Mouse (Mus musculus): ENCODE measurements around the gene Tmem41b. TPM values are rescaled to one million over a fixed set of nuclear protein-coding genes. Genes with fewer than 3 reads are reported as not detected.
"Not testable (repeated sequence)": the region's sequence is repeated elsewhere in the genome, so short reads cannot be mapped to it uniquely, and the experiment has no call there.

The Tmem41b gene
- polyA plus RNA-seq, 1 experiment from 2014 or later = 65.4 TPM

- peak overlapping the region; percentile 68 for H3K9ac ChIP-seq (ENCODE audit: low read length)
- H3K4me1 ChIP-seq (replicated peaks; ENCODE audit: control insufficient read depth, insufficient read depth, low read length) = peaks cover 10% of the 10 kb centered on the region
- H3K27me3 ChIP-seq (ENCODE audit: control insufficient read depth, insufficient read depth, low read depth, low read length) = no peaks in the 10 kb centered on the region
- H3K9me3 ChIP-seq (ENCODE audit: control insufficient read depth, low read length) = no peaks in the 10 kb centered on the region
- H3K36me3 ChIP-seq (ENCODE audit: control insufficient read depth, insufficient read depth, low read length) = peaks cover 3% of the 10 kb centered on the region; the same call in 1 of the 2 replicates
- H3K4me2 ChIP-seq (ENCODE audit: low read depth, low read length) = peak overlapping the region; percentile 71
- ATAC-seq (ENCODE audit: low read depth) = peak; percentile 99
- peak overlapping the region; percentile 71 for H3K4me3 ChIP-seq (ENCODE audit: low read length)
- under 1% methylated on average over 43 of the region's 43 CpGs for WGBS
- H3K27ac ChIP-seq (ENCODE audit: low read length) = peak overlapping the region; percentile 84
Observed at GRCm38 (mm10) chr7:109986133-109986669, 528 bp downstream of the Tmem41b start.

GRCm38 (mm10) chr7:109985661-109986132, 1.0 kb downstream of the Tmem41b start:
- peak overlapping the region; percentile 68 for H3K9ac ChIP-seq (ENCODE audit: low read length)
- peak overlapping the region; percentile 51 for H3K27ac ChIP-seq (ENCODE audit: low read length)
- H3K36me3 ChIP-seq (ENCODE audit: control insufficient read depth, insufficient read depth, low read length) = peaks cover 4% of the 10 kb centered on the region; the same call in 1 of the 2 replicates
- no peak; the same call in 1 of the 2 replicates for ATAC-seq (ENCODE audit: low read depth)
- WGBS = 0% methylated on average over 27 of the region's 27 CpGs
- peak overlapping the region; percentile 69 for H3K4me2 ChIP-seq (ENCODE audit: low read depth, low read length)
- no peaks in the 10 kb centered on the region for H3K27me3 ChIP-seq (ENCODE audit: control insufficient read depth, insufficient read depth, low read depth, low read length)
- H3K4me3 ChIP-seq (ENCODE audit: low read length) = peak overlapping the region; percentile 71
- no peaks in the 10 kb centered on the region for H3K9me3 ChIP-seq (ENCODE audit: control insufficient read depth, low read length)
- peaks cover 10% of the 10 kb centered on the region for H3K4me1 ChIP-seq (replicated peaks; ENCODE audit: control insufficient read depth, insufficient read depth, low read length)

GRCm38 (mm10) chr7:109984608-109985007, 2.1 kb downstream of the Tmem41b start:
- H3K36me3 ChIP-seq (ENCODE audit: control insufficient read depth, insufficient read depth, low read length); H3K27ac ChIP-seq (ENCODE audit: low read length); H3K9ac ChIP-seq (ENCODE audit: low read length); H3K27me3 ChIP-seq (ENCODE audit: control insufficient read depth, insufficient read depth, low read depth, low read length); H3K9me3 ChIP-seq (ENCODE audit: control insufficient read depth, low read length); H3K4me3 ChIP-seq (ENCODE audit: low read length); H3K4me1 ChIP-seq (replicated peaks; ENCODE audit: control insufficient read depth, insufficient read depth, low read length); ATAC-seq (ENCODE audit: low read depth): not testable (repeated sequence)
- peak overlapping the region; percentile 69; the same call in 1 of the 2 replicates for H3K4me2 ChIP-seq (ENCODE audit: low read depth, low read length)
- WGBS = 71% methylated on average over 5 of the region's 5 CpGs

DNA sequence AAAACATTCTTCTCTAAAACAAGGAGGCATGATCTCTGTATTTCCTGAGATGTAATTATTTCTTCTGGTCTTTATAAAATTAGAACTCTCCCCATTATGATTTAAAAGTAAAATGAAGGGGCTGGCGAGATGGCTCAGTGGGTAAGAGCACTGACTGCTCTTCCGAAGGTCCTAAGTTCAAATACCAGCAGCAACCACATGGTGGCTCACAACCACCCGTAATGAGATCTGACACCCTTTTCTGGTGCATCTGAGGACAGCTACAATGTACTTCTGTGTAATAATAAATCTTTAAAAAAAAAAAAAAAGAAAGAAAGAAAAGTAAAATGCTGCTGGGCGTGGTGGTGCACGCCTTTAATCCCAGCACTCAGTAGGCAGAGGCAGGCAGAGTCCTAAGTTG, 9.6 kb downstream of the Tmem41b start:
- not testable (repeated sequence) for H3K4me2 ChIP-seq (ENCODE audit: low read depth, low read length); H3K27ac ChIP-seq (ENCODE audit: low read length); H3K27me3 ChIP-seq (ENCODE audit: control insufficient read depth, insufficient read depth, low read depth, low read length); H3K4me3 ChIP-seq (ENCODE audit: low read length); ATAC-seq (ENCODE audit: low read depth); H3K9me3 ChIP-seq (ENCODE audit: control insufficient read depth, low read length); H3K4me1 ChIP-seq (replicated peaks; ENCODE audit: control insufficient read depth, insufficient read depth, low read length); H3K9ac ChIP-seq (ENCODE audit: low read length)
- peaks cover 14% of the 10 kb centered on the region for H3K36me3 ChIP-seq (ENCODE audit: control insufficient read depth, insufficient read depth, low read length)
- 69% methylated on average over 5 of the region's 5 CpGs for WGBS

DNA sequence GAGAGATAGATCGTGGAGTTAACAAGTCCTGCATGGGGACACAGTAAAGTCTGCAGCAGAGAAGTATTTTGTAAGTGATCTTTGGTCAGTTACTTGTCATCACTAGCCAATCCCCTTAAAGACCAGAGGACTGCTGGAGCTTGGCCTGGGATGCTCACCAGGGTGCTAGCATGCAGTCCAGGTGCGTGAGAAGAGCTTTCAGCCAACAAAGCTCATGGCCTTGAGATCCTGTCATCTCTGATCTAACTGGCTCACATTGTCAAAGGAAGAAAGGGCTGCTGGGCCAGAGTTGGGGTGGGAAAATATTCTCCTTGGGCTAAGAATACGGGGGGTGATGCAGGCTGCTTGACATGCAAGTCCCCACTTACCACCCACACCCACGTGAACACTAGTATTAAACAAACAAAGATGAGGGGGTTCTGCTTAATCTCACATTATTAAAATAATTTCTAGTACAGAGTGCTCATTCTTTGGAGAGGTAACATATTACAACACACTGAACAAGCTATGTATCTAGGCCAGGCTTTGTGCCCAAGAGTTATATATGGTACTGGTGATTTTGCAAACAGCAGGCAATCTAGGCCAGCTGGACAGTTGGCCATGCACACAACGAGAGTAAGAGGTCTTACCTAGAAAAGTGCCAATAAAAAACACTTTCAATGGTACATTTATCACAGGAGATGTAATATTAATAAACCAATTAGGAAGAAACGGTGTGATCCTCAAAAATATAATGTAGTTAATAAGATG, 10.6 kb downstream of the Tmem41b start:
- no peak for ATAC-seq (ENCODE audit: low read depth)
- Histone ChIP-seq H3K9me3 (ENCODE audit: control insufficient read depth, low read length) (no peaks in the 10 kb centered on the region), H3K27ac (ENCODE audit: low read length) (no peak overlapping the region), H3K4me1 (replicated peaks; ENCODE audit: control insufficient read depth, insufficient read depth, low read length) (no peaks in the 10 kb centered on the region), H3K4me3 (ENCODE audit: low read length) (no peak overlapping the region), H3K27me3 (ENCODE audit: control insufficient read depth, insufficient read depth, low read depth, low read length) (no peaks in the 10 kb centered on the region), H3K4me2 (ENCODE audit: low read depth, low read length) (no peak overlapping the region), H3K36me3 (ENCODE audit: control insufficient read depth, insufficient read depth, low read length) (peaks cover 13% of the 10 kb centered on the region), H3K9ac (ENCODE audit: low read length) (no peak overlapping the region)
- 81% methylated on average over 6 of the region's 6 CpGs for WGBS

- Histone ChIP-seq H3K4me3 (ENCODE audit: low read length) (no peak overlapping the region), H3K9ac (ENCODE audit: low read length) (no peak overlapping the region), H3K4me2 (ENCODE audit: low read depth, low read length) (no peak overlapping the region), H3K4me1 (replicated peaks; ENCODE audit: control insufficient read depth, insufficient read depth, low read length) (peaks cover 13% of the 10 kb centered on the region), H3K27me3 (ENCODE audit: control insufficient read depth, insufficient read depth, low read depth, low read length) (no peaks in the 10 kb centered on the region), H3K36me3 (ENCODE audit: control insufficient read depth, insufficient read depth, low read length) (no peaks in the 10 kb centered on the region; the same call in 1 of the 2 replicates), H3K9me3 (ENCODE audit: control insufficient read depth, low read length) (no peaks in the 10 kb centered on the region), H3K27ac (ENCODE audit: low read length) (peak overlapping the region; percentile 47; the same call in 1 of the 2 replicates)
- ATAC-seq (ENCODE audit: low read depth) = no peak
Observed at GRCm38 (mm10) chr7:109969542-109969941, 17.2 kb downstream of the Tmem41b start.

DNA sequence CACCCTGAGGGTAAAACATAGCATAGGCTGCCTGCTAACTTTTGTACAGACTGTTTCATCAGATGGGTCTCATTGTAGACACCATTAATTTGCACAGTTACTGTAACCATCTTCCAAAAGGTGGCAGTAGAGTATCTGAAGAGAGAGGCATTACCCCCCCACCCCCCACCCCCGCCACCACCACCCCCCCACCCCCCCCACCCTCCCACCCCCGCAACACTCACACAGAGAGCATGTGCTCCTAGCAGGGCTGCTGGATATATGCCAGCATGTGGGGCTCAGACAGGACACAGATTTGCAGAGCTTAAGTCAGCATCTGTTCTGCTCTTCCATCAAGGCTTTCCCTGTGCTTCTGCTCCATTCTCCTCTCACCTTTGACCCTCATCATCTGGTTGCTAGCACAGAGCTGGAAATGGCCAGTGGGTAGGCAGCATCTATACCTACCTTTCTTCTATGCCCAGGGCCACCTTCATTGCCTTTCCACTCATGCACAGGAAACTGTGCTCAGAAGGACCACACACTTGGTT, 17.7 kb downstream of the Tmem41b start:
- 0% methylated on average over 2 of the region's 2 CpGs for WGBS
- no peak overlapping the region for H3K4me3 ChIP-seq (ENCODE audit: low read length)
- no peaks in the 10 kb centered on the region; the same call in 1 of the 2 replicates for H3K36me3 ChIP-seq (ENCODE audit: control insufficient read depth, insufficient read depth, low read length)
- peak overlapping the region; percentile 55; the same call in 1 of the 2 replicates for H3K27ac ChIP-seq (ENCODE audit: low read length)
- no peak overlapping the region for H3K4me2 ChIP-seq (ENCODE audit: low read depth, low read length)
- H3K9ac ChIP-seq (ENCODE audit: low read length) = no peak overlapping the region
- H3K4me1 ChIP-seq (replicated peaks; ENCODE audit: control insufficient read depth, insufficient read depth, low read length) = peaks cover 13% of the 10 kb centered on the region
- H3K27me3 ChIP-seq (ENCODE audit: control insufficient read depth, insufficient read depth, low read depth, low read length) = no peaks in the 10 kb centered on the region
- no peaks in the 10 kb centered on the region for H3K9me3 ChIP-seq (ENCODE audit: control insufficient read depth, low read length)
- ATAC-seq (ENCODE audit: low read depth) = peak; percentile 82

GRCm38 (mm10) chr7:109967805-109968579, 18.7 kb downstream of the Tmem41b start:
- Histone ChIP-seq H3K27me3 (ENCODE audit: control insufficient read depth, insufficient read depth, low read depth, low read length) (no peaks in the 10 kb centered on the region), H3K4me2 (ENCODE audit: low read depth, low read length) (no peak overlapping the region), H3K27ac (ENCODE audit: low read length) (peak overlapping the region; percentile 55; the same call in 1 of the 2 replicates), H3K9ac (ENCODE audit: low read length) (no peak overlapping the region), H3K36me3 (ENCODE audit: control insufficient read depth, insufficient read depth, low read length) (no peaks in the 10 kb centered on the region; the same call in 1 of the 2 replicates), H3K9me3 (ENCODE audit: control insufficient read depth, low read length) (0 out of 2 replicates have a peak, but pooled peaks cover 2% of the 10 kb centered on the region), H3K4me3 (ENCODE audit: low read length) (no peak overlapping the region), H3K4me1 (replicated peaks; ENCODE audit: control insufficient read depth, insufficient read depth, low read length) (peaks cover 13% of the 10 kb centered on the region)
- ATAC-seq (ENCODE audit: low read depth) = peak; percentile 46
- 63% methylated on average over 11 of the region's 11 CpGs for WGBS

DNA sequence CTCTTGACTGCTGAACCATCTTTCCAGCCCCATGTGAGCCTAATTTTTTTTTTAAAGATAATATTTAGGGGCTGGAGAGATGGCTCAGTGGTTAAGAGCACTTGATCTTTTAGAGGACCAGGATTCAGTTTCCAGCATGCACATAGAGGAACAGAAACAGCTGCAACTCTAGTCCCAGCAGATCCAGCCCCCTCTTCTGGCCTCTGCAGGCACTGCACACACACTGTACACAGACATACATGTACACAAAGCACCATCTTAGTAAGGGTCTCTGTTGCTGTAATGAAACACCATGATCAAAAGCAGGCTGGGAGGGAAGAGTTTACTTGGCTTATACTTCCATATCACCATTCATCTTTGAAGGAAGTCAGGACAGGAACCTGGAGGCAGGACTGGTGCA, 21.1 kb downstream of the Tmem41b start:
- no peak for ATAC-seq (ENCODE audit: low read depth)
- H3K4me1 ChIP-seq (replicated peaks; ENCODE audit: control insufficient read depth, insufficient read depth, low read length) = peaks cover 13% of the 10 kb centered on the region
- no peak overlapping the region for H3K27ac ChIP-seq (ENCODE audit: low read length)
- no peaks in the 10 kb centered on the region for H3K27me3 ChIP-seq (ENCODE audit: control insufficient read depth, insufficient read depth, low read depth, low read length)
- H3K9me3 ChIP-seq (ENCODE audit: control insufficient read depth, low read length) = 0 out of 2 replicates have a peak, but pooled peaks cover 2% of the 10 kb centered on the region
- H3K9ac ChIP-seq (ENCODE audit: low read length) = no peak overlapping the region
- no peak overlapping the region for H3K4me3 ChIP-seq (ENCODE audit: low read length)
- no peak overlapping the region for H3K4me2 ChIP-seq (ENCODE audit: low read depth, low read length)
- no peaks in the 10 kb centered on the region for H3K36me3 ChIP-seq (ENCODE audit: control insufficient read depth, insufficient read depth, low read length)
